Mouse (Mus musculus) lung, postnatal 0 days (tissue): ENCODE measurements at regions not wholly inside any gene's neighbourhood (a gene's known extent, or its start where the extent isn't known, plus 50 kb on each side); places are given as distances from the start of the nearest gene placed in this dataset.

Source experiments
- ATAC-seq: fragments of 200-750 bp; cut with Nextera tagmentation; 2 replicates; pipeline ENCODE4 v1.8.0; 2017; ENCODE audit warnings: moderate library complexity
- DNase-seq: peaks from one replicate; pipeline ENCODE4 v3.0.0-alpha.2; 2016; ENCODE audit warnings: low spot score
- H3K27ac ChIP-seq: fragments of 300-500 bp; sonication (generic); 2 replicates; pipeline ENCODE4 v1.5.1; 2014; ENCODE audit warnings: antibody characterized with exemption, mild to moderate bottlenecking, low read length, mixed read lengths
- H3K27me3 ChIP-seq: fragments of 300-500 bp; sonication (generic); replicated peaks from 2 replicates; pipeline ENCODE4 v1.6.1; 2014; ENCODE audit warnings: low read length, mixed read lengths; ENCODE audit not compliant: insufficient read depth
- H3K36me3 ChIP-seq: fragments of 300-500 bp; sonication (generic); 2 replicates; pipeline ENCODE4 v1.6.1; 2014; ENCODE audit warnings: low read length, mixed read lengths; ENCODE audit not compliant: insufficient read depth
- H3K4me1 ChIP-seq: fragments of 300-500 bp; sonication (generic); 2 replicates; pipeline ENCODE4 v1.6.1; 2014; ENCODE audit warnings: antibody characterized with exemption, low read depth, low read length, mixed read lengths; ENCODE audit not compliant: insufficient read depth
- H3K4me2 ChIP-seq: fragments of 300-500 bp; sonication (generic); replicated peaks from 2 replicates; pipeline ENCODE4 v1.6.1; 2014; ENCODE audit warnings: low read depth, mild to moderate bottlenecking, low read length, moderate library complexity, mixed read lengths
- H3K4me3 ChIP-seq: fragments of 300-500 bp; sonication (generic); 2 replicates; pipeline ENCODE4 v1.5.1; 2014; ENCODE audit warnings: low read depth, low read length
- H3K9ac ChIP-seq: fragments of 300-500 bp; sonication (generic); replicated peaks from 2 replicates; pipeline ENCODE4 v1.6.1; 2014; ENCODE audit warnings: low read depth, mild to moderate bottlenecking
- H3K9me3 ChIP-seq: fragments of 300-500 bp; sonication (generic); 2 replicates; pipeline ENCODE4 v1.6.1; 2016; ENCODE audit warnings: low read length, mixed read lengths
- CTCF ChIP-seq: IDR thresholded peaks from 2 replicates; pipeline ENCODE4 v1.5.1; 2016; ENCODE audit warnings: antibody characterized with exemption, mild to moderate bottlenecking
- EP300 ChIP-seq: IDR thresholded peaks from 2 replicates; pipeline ENCODE4 v1.6.1; 2016; ENCODE audit warnings: antibody characterized with exemption, mild to moderate bottlenecking, control low read depth
- WGBS: fragments of 180-500 bp; shearing (Covaris S2); extraction: QIAGEN DNeasy Blood & Tissue Kit; methylation state at CpG from one replicate; pipeline ENCODE4 v1.1.7; 2014; 5-methylcytosine and 5-hydroxymethylcytosine counted together

GRCm38 (mm10) chr11:17324651-17325050 is 67.3 kb downstream of the C1d start:
- Histone ChIP-seq H3K4me1 (no peaks in the 10 kb centered on the region), H3K9me3 (no peaks in the 10 kb centered on the region), H3K27me3 (no peaks in the 10 kb centered on the region), H3K4me2 (no peak overlapping the region), H3K36me3 (no peaks in the 10 kb centered on the region), H3K4me3 (no peak overlapping the region), H3K9ac (no peak overlapping the region), H3K27ac (no peak overlapping the region)
- no peak for TF ChIP-seq EP300
- TF ChIP-seq CTCF: no peak
- DNase-seq: no peak
- 37% methylated on average over 4 of the region's 4 CpGs for WGBS
- no peak for ATAC-seq

GRCm38 (mm10) chr11:17325731-17326646 is 68.6 kb downstream of the C1d start:
- H3K4me1 ChIP-seq: no peaks in the 10 kb centered on the region
- H3K27me3 ChIP-seq: no peaks in the 10 kb centered on the region
- H3K27ac ChIP-seq: no peak overlapping the region
- no peak for TF ChIP-seq EP300
- H3K4me2 ChIP-seq: no peak overlapping the region
- DNase-seq: peak; percentile 25
- no peaks in the 10 kb centered on the region for H3K36me3 ChIP-seq
- WGBS: 58% methylated on average over 10 of the region's 10 CpGs
- H3K9ac ChIP-seq: no peak overlapping the region
- H3K4me3 ChIP-seq: no peak overlapping the region
- no peaks in the 10 kb centered on the region for H3K9me3 ChIP-seq
- ATAC-seq: no peak

GRCm38 (mm10) chr11:17326695-17327094 is 69.3 kb downstream of the C1d start:
- no peak for ATAC-seq
- TF ChIP-seq CTCF: no peak
- no peak for TF ChIP-seq EP300
- WGBS: 56% methylated on average over 4 of the region's 4 CpGs
- Histone ChIP-seq H3K4me1 (no peaks in the 10 kb centered on the region), H3K36me3 (no peaks in the 10 kb centered on the region), H3K9me3 (no peaks in the 10 kb centered on the region), H3K4me3 (no peak overlapping the region), H3K4me2 (no peak overlapping the region), H3K27me3 (no peaks in the 10 kb centered on the region), H3K27ac (no peak overlapping the region), H3K9ac (no peak overlapping the region)
- no peak for DNase-seq

GRCm38 (mm10) chr11:17351476-17351875 is 94.1 kb downstream of the C1d start:
- no peaks in the 10 kb centered on the region for H3K27me3 ChIP-seq
- no peak overlapping the region for H3K9ac ChIP-seq
- TF ChIP-seq CTCF: no peak
- TF ChIP-seq EP300: no peak
- no peak overlapping the region for H3K27ac ChIP-seq
- no peaks in the 10 kb centered on the region for H3K36me3 ChIP-seq
- DNase-seq: no peak
- no peaks in the 10 kb centered on the region for H3K4me1 ChIP-seq
- no peak for ATAC-seq
- H3K4me3 ChIP-seq: no peak overlapping the region
- 91% methylated on average over 1 of the region's 1 CpGs for WGBS
- H3K9me3 ChIP-seq: no peaks in the 10 kb centered on the region
- H3K4me2 ChIP-seq: no peak overlapping the region

- ATAC-seq (no peak), DNase-seq (no peak)
- H3K4me1 ChIP-seq: no peaks in the 10 kb centered on the region
- H3K9me3 ChIP-seq: no peaks in the 10 kb centered on the region
- H3K4me2 ChIP-seq: no peak overlapping the region
- H3K36me3 ChIP-seq: no peaks in the 10 kb centered on the region
- no peaks in the 10 kb centered on the region for H3K27me3 ChIP-seq
- no peak overlapping the region for H3K27ac ChIP-seq
- no peak for TF ChIP-seq EP300
- 69% methylated on average over 17 of the region's 17 CpGs for WGBS
- H3K4me3 ChIP-seq: no peak overlapping the region
- no peak overlapping the region for H3K9ac ChIP-seq
These were observed 95.1 kb downstream of the C1d start for GRCm38 (mm10) chr11:17352148-17353130.

- no peak for ATAC-seq
- Histone ChIP-seq H3K27me3 (no peaks in the 10 kb centered on the region), H3K27ac (no peak overlapping the region), H3K9ac (no peak overlapping the region), H3K36me3 (no peaks in the 10 kb centered on the region), H3K4me1 (no peaks in the 10 kb centered on the region), H3K4me3 (no peak overlapping the region), H3K4me2 (no peak overlapping the region), H3K9me3 (no peaks in the 10 kb centered on the region)
- no peak for DNase-seq
- no peak for TF ChIP-seq CTCF
- TF ChIP-seq EP300: no peak
- WGBS: 93% methylated on average over 1 of the region's 1 CpGs
These were observed 102.4 kb downstream of the C1d start for GRCm38 (mm10) chr11:17359698-17360254.
